Mouse (Mus musculus) cerebellum, adult 2 months (tissue): ENCODE results near the gene Atf7ip.

Experiments
- CTCF ChIP-seq: fragments of 200-500 bp; IDR thresholded peaks from 2 replicates; pipeline ENCODE4 v1.5.1; 2011; ENCODE audit warnings: low read depth, mild to moderate bottlenecking, control low read depth, low read length, moderate library complexity, borderline replicate concordance; ENCODE audit not compliant: insufficient read depth
- POLR2A ChIP-seq: fragments of 200-500 bp; IDR thresholded peaks from 2 replicates; pipeline ENCODE4 v1.6.1; 2011; ENCODE audit warnings: low read length, control low read depth, borderline replicate concordance; ENCODE audit not compliant: insufficient read depth

GRCm38 (mm10) chr6:136473472-136474129 lies 32.4 kb upstream of the Atf7ip start:
- TF ChIP-seq CTCF: no peak
- TF ChIP-seq POLR2A: no peak
